Mouse (Mus musculus): ENCODE data around the gene Mllt3.
"Not testable (repeated sequence)": the region's sequence is repeated elsewhere in the genome, so short reads cannot be mapped to it uniquely, and the experiment has no call there.

The Mllt3 gene

DNA sequence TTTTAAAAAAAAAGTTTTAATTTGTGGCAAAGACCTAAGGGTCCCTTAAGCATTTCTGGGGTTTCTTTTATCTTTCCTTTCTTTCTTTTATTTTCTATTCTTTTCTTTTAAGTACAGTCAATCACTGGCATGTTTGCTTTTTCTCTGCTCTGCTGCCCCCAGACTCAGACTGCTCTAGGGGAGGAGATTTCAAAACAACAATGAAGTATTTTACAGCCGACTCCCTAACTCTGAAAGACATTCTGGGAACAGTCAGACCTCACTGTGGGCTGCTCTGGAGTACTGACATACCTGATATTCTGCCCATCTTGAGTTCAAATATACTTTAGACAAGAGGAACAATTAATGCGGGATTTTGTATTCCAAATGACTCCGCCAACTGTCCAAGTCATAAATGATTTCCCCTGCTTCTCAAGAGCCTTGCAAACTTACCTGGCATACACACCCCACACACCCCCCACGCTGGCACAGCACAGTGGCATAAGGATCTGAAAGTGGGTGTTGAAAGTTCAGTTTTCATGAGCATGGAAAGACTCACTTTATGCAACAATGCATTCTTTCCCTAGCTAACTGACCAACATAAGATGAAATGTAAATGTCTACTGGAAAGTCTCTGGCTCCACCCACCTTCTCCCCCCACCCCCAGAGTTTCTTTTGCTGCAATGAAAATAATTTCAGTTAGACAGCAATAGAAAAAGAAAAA is 21.1 kb downstream of the Mllt3 start:
- no peak for DNase-seq

DNA sequence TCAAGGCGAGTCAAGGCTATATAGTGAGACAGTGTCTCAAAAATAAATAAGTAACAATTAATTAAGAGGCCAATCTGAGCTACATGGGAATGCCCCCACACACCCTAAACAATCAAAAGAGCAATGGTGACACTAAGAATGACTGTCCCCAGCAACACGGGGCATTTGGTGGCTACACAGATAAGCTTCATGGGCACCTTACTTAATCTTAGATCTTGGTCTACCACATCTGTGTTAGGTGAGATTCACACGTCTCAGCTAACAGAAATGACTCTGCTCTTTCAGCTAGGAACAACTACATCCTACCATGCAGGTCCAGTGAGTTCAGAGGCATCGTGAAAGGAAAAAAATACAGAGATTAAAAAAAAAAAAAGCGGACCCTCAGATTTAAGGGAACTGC is 22.7 kb downstream of the Mllt3 start:
- no peak for DNase-seq

DNA sequence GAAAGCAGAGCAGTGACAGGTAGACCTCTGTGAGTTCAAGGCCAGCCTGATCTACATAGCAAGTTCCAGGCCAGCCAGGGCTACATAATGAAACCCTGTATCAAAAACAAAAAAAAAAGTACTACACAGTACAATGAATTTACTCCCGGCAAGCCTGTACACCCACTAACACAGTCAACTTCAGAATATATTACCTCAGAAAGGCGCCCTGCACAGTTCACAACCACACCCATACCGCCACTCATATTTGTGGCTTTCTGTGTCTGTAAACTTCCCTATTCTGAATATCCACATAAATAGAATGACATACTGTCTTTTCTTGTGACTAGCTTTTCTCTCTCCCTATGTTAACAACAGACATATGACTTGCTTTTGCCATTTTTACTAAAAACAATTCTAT is 27.4 kb downstream of the Mllt3 start:
- DNase-seq = no peak

DNA sequence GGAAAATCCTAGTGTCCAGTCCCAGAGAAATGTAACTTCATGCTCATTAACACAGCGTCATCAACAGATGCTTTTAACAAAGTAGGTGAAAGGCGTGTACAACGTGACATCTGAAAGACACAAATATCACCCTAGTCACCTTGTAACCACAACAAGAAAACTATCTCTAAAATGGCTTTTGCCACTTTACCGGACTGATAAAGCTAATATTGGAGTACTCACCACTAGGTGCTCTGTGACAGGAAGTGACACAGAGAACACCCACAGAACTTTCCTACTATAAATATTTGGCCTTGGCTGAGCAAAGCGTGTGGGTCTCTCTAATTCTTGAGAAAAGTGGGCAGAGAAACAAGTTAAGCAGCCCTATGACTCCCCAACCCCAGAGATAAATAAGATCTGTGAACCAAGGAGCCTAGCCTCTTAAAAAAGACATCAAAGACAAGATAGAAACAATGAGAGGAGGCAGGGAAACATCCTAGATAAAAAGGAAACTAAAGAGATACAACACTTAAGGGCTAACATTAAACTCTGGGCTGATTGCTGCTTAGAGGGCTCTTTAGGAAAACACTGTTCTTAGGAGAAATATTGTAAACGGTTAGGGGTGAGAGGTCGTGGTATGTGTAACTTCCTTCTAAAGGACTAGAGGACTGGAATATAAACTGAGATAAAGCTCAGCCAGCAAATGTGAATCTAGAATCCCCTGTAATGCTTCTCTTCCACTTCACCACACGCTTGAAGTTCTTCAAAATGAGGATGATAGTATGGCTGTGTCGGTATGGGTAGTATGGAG is 29.8 kb downstream of the Mllt3 start:
- no peak for DNase-seq

DNA sequence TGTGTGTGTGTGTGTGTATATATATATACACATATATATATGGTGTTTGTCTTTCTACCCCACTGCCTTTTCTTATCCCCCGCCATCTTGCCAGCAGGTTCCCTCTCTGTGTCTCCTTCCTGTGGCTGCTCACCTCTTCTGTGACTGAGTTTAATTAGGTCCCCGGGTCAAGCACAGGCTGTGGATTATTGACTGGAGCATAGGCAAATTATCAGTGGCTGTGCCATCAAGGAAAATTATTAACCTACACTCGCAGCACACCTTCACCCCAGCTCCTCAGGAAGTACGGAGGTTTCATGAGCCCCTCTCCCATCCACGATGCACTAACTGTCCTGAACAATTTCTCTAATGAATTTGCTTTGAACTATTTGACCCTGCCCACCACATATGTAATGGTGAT is 41.5 kb downstream of the Mllt3 start:
- no peak for DNase-seq

DNA sequence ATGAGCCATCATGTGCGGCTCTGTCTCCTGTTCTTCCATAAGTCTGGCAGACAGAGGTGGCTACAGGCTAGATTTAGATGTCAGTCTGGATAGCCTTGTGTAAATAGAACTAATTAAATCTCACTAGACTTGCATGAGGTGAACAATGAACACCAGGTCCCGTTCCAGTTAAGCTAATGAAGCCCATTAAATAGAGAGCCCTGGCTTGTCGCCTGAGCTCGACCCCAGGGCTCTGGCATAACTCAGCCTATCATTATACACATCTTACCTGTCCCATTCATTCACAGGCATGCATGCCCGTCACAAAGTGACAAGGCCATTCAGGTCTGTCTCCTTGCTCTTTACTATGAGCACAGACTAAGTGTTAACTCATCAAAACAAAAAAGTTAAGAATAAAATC is 42.2 kb downstream of the Mllt3 start:
- DNase-seq = no peak

DNA sequence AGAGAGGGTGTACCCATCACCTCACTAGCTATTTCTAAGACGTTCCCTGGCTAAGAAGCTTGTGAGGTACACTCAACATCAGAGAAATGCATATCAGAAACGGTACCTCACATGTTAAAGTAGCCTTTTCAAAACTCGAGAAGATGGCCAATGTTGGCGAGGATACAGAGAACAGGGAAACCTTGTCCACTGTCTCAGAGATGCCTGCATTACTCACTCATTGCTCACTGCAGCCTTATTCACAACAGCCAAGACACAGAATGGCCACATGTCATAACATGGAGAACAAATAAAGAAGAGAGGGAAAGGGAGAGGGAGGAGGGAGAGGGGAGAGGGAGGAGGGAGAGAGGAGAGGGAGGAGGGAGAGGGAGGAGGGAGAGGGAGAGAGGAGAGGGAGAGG is 47.9 kb downstream of the Mllt3 start:
- no peak for DNase-seq

DNA sequence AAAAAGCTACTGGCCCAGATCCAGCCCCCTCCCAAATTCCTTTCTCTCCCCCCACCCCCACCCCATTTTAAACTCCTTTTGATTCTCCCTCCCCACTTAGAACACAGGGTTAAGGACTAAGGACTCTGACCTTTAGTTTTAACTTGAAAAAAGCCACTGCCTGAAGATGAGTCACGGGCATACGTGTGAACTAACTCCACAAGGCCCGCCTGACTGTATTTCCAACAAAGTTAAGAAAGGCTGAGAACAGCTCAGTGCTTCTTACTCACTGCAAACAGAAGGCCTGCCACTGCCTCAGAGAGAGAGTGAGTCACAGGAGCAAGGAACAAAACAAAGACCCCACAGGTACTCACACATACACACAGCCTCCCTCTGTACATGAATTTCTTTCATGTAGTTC is 48.6 kb downstream of the Mllt3 start:
- no peak for DNase-seq

DNA sequence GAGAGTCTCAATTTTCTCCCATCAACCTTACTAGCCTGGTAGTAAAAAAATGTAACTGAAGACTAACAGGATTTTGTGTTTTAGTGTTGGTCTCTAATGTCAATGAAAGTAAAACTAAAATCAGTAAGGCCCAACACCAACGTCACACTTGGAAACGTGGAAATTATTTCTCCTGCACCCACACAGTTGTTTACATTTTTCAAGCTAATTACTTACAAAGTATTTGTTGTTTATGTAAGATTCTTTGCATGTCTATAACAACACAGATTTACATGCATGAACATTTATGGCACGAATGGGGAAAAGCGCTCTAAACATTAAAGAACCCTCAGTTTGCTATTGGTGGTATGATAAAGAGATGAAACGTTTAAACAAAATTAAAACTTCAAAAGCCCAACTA is 49.1 kb downstream of the Mllt3 start:
- no peak for DNase-seq

DNA sequence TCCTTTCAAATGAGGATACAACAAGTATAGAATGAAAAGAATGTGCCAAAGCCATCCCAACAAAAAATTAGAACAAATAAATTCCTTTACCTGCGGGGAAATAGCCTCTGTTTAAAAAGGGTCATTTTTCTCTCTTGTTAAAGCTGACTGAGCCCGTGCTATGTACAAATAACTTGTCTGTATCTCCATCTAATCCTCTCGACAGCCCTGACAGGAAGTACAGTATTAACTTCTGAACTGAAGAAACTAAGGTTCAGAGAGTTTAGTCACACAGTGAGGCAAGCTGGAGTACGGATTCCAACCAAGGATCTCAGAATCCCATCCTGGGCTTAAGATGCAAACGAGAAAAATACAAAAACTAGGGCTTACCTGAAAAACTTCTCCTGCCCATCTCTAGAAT is 50.6 kb downstream of the Mllt3 start:
- no peak for DNase-seq

DNA sequence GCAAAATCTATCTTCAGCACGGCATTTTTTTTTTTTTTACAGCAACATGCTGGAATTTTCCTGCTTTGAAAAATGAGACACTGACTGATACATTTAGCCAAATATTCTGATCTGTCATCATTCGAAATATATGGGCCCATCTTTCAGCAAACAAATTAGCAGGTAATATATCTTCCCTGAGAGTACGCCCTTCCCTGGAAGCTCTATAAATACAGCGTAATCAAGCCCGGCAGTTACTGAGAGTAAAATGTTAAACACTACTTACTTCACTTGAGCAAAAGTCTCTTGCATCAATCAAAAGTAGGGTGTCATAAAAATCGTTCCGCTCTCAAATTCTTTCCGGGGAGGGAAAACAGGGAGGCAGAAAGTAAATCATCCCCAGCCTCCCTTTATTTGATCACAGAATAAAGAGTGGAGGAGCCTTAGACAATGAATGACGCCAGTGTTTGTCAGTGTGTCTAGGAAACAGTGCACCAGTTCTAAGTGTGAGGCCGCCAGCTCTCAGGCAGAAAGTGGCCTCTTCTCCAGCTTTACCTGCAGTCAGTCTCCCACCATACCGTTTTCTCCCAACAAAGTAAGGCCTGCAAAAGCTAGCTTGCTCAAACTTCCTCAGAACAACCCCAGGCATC is 55.2 kb downstream of the Mllt3 start:
- no peak for DNase-seq

DNA sequence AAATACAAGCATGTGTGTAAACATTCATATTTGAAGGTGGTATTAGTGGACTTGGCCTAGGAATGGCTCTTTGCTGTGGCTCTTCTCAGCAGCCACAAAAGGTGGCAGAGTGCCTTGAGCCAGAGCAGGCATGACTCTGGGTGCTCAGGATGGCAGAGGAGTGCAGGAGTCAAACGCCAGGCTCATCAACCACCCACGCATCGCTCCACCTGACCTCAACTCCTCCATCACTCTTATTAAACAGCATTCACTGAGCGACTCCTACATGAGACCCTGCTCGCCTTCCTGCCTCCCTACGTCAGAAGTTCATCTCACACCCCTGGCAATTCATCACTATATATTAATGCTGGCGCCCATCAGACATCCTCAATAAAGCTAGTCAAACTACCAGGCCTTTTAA is 67.3 kb downstream of the Mllt3 start:
- no peak for DNase-seq

DNA sequence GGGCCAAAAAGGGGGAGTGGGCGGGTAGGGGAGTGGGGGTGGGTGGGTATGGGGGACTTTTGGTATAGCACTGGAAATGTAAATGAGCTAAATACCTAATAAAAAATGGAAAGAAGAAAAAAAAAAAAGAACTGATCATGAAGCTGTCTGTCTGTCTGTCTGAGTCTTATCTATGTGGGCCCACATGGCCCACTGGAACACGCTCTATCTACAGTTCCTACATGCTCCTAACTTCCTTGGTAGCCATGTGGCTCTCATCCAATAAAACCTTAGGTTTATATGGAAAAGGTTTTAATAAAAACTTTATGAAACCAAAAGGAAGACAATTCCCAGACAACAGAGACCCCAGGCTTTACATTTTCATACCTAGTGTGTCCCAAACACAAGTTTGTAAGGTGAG is 68.3 kb downstream of the Mllt3 start:
- DNase-seq = not testable (repeated sequence)

DNA sequence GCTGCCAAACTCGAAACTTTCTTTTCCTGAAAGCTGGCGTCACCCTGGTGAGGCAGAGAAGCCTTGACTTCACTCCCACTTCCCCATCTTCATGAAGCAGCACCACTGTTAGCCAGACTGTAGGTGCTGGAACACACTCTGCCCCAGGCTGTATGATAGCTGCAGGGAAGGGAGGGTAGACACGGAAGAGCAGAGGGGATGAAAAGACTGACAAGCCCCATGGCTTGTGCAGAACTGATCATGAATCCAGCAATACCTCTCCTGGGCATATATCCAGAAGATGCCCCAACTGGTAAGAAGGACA is 69.4 kb downstream of the Mllt3 start:
- DNase-seq = no peak

DNA sequence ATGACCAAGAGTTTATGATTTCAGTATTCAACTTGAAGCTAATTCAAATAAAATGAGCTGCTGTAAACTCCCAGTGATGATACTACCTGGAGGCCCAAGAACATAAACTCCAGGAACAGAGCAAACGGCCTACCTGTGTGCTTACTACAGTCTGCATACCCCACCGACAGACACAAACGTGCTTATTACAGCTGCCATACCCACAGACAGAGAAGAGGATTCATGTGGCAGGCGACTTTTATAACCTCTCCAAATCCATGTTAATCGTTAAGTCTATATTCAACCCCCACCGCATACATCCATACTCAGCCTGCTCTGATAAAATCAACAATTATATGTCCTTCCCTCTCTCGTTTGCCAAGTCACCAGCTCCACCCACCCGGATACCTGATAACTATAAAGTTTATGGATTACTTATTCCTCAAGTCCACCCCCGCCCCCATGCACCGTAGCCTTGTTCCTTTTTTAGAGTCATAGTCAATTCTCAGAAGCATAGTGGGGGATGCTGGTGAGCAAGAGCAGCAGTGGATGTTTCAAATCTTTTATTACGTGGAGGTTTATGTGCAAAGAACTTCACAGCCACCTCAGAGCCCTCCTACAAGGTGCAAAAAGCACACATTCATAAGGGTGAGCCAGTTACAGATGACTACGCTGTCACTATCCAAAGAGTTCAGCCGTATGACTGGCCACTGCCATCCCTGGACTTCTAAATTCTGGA is 70.0 kb downstream of the Mllt3 start:
- DNase-seq = no peak

DNA sequence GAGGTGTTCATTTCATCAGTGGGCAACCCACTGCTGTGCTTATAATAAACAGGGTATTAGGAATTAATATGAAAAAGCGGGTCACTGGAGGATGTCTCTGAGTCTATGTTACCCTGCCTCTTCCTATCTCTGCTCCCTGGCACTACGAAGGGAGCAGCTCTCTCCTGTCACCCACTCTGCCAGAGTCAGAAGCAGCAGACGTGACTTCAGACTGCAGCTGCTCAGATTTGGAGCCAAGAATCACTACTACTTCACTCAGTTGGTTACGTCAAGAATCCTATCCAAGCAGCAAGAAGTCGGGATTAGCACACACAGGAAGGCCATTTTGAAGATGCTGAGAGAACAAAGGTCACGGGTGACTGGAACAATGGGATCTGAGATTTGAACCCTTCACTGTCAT is 71.3 kb downstream of the Mllt3 start:
- DNase-seq = no peak

DNA sequence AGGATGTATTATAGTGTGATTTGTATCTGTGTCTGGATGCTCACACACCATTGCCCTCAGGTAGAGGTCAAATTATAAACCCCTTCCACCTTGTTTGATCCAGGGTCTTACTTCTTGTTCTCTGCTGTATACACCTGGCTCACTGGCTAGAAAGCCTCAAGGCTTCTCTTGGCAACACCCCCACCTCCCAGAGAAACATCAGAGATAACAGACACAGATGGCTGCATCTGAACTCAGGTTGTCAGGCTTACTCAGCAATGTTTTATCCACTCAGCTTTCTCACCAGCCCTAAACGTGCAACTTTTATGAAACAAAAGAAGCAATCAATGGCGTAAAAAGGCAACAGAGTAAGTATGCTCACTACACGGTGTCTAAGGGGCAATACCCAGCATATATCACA is 75.3 kb downstream of the Mllt3 start:
- no peak for DNase-seq

DNA sequence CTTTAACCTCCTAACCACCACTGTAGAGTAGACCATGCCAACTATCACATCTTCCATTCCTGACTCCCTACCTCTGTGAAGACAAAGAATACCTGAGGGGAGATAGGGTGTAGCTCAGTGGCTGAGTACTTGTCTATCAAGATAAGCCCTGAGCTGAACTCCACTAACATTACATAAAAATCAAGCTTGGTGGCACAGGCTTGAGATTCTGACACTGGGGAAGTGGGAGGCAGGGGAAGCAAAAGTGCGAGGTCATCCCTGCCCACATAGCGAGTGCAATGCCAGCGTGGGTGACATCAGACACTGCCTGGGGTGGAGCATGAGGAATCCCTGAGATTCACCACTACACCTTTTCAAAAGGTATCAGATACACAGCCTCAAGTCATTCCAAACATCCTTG is 76.0 kb downstream of the Mllt3 start:
- no peak for DNase-seq

DNA sequence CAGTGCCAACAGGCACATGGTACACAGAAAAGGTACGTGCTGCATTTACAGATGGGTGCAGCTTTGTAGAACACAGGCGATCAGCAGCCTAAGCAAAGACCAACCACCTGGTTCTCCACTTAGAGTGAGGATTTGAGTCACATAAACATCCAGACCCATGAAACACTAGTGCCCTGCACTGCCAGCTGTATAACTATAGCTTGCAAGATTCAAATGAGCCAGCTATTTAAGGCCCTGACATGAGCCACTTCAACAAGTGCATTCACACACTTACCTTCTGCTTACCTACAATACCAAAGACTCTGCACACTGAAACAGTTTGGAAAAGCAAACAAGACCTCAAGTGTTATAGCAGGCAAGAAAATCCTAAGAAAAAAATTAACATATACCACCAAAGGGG is 78.0 kb downstream of the Mllt3 start:
- DNase-seq = no peak

DNA sequence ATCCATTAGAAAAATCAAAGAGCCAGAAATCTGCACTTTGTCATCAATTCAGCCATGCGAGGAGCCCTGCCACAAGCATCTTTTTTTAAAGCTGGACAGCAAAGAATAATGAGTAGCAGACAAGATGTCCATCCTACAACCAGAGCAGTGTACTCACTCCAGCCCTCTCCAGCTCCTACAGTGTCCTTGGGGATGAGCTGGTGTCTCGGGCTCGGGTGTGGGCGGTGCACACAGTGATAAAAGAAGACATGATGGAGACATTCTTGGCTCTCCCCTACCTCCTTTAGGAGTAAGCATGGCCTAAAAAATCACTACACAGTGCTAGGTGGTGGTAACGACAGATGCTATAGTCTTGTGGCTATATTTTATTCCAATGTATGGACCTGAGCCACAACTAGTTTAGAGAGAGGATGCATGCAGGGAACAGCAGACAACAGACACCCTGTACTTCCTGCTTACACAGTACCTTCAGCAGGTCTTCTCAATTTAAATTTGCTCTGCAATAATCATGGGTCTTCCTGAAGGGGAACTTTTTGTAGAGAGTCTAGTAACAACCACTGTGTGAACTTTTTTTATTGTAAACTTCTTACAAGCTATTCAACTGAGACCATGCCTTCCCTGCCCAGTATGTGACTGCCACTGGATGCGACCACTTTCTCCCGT is 78.6 kb downstream of the Mllt3 start:
- DNase-seq = no peak

DNA sequence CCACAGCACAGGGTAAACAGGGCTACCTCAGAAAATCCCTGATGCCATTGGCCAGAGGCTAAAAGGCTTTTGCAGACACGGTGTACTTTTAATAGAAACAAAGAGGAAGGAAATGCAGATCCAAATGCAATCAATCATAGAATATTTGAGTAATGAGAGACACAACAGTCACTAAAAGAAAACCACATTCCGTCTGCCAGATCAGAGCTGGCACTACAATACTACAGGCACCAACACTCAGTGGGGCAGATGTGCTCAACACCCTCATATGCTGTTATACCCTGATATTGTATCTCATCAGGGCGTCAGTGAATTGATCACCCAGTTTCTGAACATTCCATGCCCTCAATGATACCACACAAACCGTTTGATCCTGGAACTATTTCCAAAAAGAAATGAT is 79.4 kb downstream of the Mllt3 start:
- DNase-seq = no peak

DNA sequence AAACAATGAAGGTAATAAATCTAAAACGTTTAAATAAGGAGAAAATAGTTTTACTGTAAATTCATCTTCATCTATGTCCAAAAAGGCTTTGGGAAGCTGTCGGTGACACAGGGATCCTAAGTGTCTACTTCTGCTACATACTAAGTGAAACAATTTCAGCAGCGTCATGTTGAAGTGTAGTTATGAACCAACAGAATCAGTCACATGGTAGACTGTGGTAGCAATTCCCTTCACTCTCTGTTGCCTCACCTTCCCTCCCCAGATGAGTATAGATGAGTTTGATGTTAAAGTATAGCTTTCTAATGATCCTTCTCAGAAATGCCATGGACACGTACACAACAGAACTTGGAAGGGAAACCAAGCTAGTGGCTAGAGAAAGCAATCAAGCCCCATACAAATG is 79.9 kb downstream of the Mllt3 start:
- DNase-seq = no peak

DNA sequence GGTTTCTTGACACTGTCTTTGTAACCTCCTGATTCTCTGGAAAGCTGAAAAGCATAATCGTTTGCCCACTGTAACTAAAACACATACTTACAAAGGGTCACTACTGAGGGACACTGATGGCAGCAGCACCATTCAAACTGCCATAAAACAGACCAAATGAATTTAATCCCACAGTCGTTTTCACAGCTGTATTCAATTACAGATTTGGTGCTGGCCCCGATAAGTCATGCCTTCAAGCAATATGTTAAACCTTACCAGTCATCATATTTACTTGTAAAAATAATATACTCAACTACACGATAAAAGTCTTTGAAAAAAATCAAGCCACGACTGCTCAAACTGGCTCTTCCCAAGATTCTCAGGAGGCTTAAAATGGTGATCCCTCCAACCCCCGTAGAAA is 83.7 kb downstream of the Mllt3 start:
- no peak for DNase-seq
